Mouse (Mus musculus): ENCODE measurements at regions not wholly inside any gene's neighbourhood (a gene's known extent, or its start where the extent isn't known, plus 50 kb on each side); places are given as distances from the start of the nearest gene placed in this dataset.
A peak's percentile ranks its signal among the peaks of the same experiment; 100 is the strongest.

- intact Hi-C loops (cut with DNase I): no loop called here
- no peak for DNase-seq (ENCODE audit: low spot score in 2 of 2)
Observed at GRCm38 (mm10) chr12:48283818-48284217, 1098.6 kb upstream of the Foxg1 start.

GRCm38 (mm10) chr12:48284386-48284785 lies 1098.1 kb upstream of the Foxg1 start:
- intact Hi-C loops (cut with DNase I): no loop called here
- DNase-seq (ENCODE audit: low spot score in 2 of 2): peak; percentile 2 to 8

DNA sequence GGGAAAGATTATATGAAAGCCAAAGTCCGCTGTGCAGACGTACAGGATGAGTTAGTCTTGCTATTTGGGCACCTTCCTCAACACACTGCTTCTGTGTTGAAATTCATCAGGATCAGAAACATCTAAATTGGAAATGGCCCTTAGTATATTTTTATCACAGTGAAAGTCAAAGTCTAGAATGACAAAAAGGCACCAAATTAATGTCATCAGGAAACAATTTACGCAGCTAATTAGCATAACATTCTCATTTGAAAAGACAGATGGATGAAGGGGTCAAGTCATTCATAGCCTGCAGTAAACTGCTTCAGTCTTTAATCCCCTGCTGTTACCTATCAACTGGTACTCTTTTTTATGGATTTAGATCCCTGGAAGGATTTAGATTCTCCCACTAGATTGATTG lies 1092.3 kb upstream of the Foxg1 start:
- no peak for DNase-seq (ENCODE audit: low spot score in 2 of 2)
- intact Hi-C loops (cut with DNase I): no loop called here

Measured in left cerebral cortex, postnatal 14 days (tissue).